Mouse (Mus musculus): ENCODE results near the gene Igdcc4.

The Igdcc4 gene

DNA sequence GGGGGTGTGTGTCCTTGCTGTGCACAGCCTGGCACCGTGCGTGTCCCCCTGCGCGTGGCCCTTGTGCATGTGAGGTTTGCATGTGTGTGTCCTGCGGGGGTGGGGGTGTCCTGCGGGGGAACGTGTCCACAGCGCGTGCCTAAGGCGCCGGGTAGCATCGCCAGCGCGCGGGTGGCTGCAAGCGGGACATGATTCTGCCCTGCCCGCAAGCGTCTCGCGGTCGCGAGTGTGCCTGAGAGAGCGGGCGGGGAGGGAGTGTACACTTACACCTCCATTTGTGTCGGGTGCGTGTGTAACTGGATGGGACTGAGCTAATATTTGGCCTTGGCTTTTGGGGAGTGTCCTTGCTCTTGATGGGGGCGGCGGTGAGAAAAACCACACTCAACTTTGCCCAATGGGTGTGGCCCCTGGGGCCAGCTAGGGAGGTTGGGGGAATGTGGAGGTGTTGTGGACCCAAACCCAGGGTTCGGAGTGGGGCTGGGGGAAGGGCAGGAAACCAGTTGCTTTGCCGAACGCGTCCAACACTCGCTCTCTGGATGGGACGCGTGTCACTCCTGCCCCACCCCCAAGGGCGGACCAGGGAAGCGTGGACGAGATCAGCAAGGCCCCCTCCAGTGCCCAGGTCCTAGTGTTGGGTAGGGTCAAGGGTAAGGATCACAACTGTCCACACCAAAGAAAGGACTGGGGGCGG, 545 bp downstream of the Igdcc4 start:
- no peak for DNase-seq (ENCODE audit: low read depth, low spot score)
- peaks cover 2% of the 10 kb centered on the region; the same call in 1 of the 2 replicates for H3K27me3 ChIP-seq (ENCODE audit: control insufficient read depth, insufficient read depth, low read length, poor library complexity, severe bottlenecking)
- H3K36me3 ChIP-seq (ENCODE audit: control insufficient read depth, insufficient read depth, low read length, poor library complexity, severe bottlenecking): no peaks in the 10 kb centered on the region

DNA sequence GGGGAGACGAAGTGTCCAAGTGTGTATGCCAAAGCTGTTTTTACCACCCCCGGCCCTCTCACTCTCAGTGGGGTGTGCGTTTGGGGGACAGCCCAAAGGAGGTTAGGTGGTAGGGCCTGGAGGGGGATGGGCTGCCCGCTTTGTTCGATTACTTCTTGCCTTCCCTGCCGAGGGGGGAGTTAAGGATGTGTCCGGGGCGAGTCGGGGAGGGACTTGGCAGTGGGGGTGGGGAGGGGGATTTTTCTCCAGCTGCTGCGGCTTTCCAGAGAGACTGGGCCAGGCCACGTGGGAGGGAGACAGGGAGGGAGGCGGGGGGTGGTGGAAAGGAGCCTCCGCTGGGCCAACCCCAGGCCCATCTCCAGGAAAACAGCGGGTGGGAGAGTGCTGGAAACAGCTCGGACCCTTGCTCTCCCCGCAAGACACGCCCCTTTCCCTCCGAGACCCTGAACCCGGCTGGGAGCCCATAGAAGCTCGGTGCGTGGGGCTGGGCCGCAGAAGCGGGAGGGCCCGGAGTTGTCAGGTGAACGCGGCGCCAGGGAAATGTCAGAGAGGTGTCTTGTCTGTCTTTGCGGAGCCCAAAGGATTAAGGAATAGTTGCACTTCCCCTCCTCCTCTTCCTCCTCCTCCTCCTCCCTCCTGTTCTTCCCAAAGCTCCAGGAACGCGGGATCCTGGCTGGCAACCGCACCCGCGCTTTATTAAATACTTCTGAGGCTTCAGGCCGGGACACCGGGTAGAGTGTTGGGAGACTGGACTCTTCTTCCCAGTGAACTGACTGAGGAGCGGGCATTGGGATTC, 1.3 kb downstream of the Igdcc4 start:
- DNase-seq (ENCODE audit: low read depth, low spot score): no peak

DNA sequence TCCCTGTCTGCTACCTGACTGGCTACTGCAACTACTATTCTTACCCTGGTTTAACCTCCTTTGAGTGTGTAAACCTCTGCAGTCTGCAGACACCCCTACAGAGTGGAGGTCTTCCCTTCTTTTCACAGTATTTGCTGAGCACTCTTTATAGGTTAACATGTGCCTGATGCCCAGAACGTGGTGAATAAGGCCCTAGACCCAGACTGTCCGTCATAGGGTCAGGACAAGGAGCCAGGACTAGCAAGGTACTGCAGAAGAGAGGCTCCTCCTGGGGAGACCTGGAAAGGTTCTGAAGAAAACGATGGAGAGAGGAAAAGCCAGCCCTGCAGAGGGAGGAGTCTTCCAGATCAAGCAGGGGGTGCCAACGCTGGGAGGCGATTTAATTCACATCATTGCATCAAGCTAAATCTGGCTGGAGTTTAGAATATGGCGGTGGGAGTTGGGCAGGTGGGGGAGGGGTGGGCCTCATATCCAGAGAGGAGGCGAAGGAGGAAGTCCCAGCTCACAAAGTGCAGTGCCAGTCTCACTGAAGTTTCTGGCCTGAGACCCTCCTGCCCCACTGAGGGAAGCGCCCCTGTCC, 2.0 kb downstream of the Igdcc4 start:
- DNase-seq (ENCODE audit: low read depth, low spot score): no peak
- H3K27me3 ChIP-seq (ENCODE audit: control insufficient read depth, insufficient read depth, low read length, poor library complexity, severe bottlenecking): peaks cover 2% of the 10 kb centered on the region; the same call in 1 of the 2 replicates
- H3K36me3 ChIP-seq (ENCODE audit: control insufficient read depth, insufficient read depth, low read length, poor library complexity, severe bottlenecking): no peaks in the 10 kb centered on the region

More for the DNA sequence above, 1.3 kb downstream of the Igdcc4 start:
- Histone ChIP-seq H3K36me3 (ENCODE audit: control insufficient read depth, insufficient read depth, low read length, poor library complexity, severe bottlenecking) (no peaks in the 10 kb centered on the region), H3K27me3 (ENCODE audit: control insufficient read depth, insufficient read depth, low read length, poor library complexity, severe bottlenecking) (peaks cover 2% of the 10 kb centered on the region; the same call in 1 of the 2 replicates)

DNA sequence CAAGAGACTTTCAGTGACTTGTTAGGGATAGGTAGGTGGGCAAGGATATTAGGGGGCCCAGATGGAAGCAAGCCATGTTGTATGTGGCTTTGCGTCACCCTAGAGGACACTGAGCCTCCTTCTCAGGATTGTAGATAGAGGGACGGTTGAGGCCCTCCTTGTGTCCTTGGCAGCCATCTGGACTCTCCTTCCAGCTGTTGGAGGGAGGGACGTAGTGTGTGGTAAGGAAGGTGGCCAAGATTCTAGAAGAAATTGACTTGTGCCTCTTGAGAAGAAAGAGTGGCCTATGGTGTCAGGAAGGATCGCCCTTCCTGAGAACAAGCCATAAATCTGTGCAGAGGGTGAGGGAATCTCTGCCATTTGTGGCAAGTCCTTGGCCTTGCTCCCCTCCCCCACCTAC, 5.5 kb downstream of the Igdcc4 start:
- peaks cover 2% of the 10 kb centered on the region; the same call in 1 of the 2 replicates for H3K27me3 ChIP-seq (ENCODE audit: control insufficient read depth, insufficient read depth, low read length, poor library complexity, severe bottlenecking)
- no peaks in the 10 kb centered on the region for H3K36me3 ChIP-seq (ENCODE audit: control insufficient read depth, insufficient read depth, low read length, poor library complexity, severe bottlenecking)
- no peak for DNase-seq (ENCODE audit: low read depth, low spot score)

DNA sequence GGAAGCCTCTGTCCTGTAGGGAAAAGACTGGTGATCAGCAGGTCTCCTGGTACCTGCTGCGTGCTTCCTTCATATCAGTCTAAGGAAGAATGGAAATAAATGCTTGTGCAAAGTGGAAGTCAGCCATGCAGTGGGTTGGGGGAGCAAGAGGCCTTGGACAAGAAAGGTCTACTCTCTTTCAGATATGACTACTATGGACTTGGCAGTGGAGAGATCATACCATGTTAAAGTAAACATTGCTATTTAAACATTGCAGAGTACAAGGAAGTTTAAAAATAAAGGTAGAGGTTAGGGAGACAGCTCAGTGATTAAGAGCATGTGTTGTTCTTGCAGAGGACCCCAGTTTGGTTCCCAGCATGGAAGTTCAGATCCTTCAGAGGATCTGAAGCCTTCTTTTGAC, 6.6 kb downstream of the Igdcc4 start:
- DNase-seq (ENCODE audit: low read depth, low spot score): no peak
- H3K27me3 ChIP-seq (ENCODE audit: control insufficient read depth, insufficient read depth, low read length, poor library complexity, severe bottlenecking): peaks cover 2% of the 10 kb centered on the region; the same call in 1 of the 2 replicates
- H3K36me3 ChIP-seq (ENCODE audit: control insufficient read depth, insufficient read depth, low read length, poor library complexity, severe bottlenecking): no peaks in the 10 kb centered on the region

DNA sequence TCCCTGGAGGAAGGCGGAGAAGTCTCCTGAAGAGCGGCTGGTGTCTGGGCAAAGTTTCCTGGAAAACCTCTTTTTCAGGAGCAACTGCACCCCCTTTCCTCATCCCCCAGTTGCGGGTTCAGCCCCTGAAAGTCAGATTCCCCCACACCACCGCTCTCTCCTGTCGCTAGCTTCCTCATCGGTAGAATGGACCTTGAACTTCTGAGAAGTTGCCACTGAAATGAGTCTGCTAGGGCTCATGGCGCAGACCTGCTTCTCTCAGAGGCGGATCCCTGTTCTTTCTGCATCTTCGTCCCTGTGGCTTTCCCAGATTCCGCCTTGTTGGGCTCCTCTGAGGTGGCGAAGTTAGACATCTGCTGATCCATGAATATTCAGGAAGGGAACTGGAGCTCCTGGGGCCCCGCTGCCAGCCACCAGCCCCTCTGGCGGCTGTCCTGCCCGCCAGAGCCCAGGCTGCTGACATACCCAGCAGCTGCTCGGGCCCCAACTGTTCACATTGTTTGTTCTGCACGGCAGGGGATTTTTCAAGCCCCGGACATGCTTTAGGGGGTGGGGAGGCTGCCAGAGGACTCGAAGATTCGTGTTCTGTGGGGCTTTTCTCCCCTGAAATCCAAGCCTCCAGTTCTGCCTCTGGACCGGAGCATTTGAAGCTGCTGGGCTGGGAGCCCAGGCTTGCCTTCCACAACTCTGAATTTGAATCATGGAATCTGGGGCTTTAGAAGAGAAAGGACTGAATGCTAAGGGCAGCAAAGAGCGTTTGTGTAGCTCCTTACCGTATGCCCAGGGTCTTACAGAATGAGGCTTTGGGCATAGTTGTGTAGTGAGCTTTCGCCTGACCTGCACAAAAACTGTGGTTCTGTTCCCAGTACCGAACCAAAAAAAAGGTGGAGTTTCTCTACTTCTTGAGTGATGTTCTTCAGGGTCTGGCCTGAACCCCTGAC, 8.1 kb downstream of the Igdcc4 start:
- DNase-seq (ENCODE audit: low read depth, low spot score): no peak
- H3K27me3 ChIP-seq (ENCODE audit: control insufficient read depth, insufficient read depth, low read length, poor library complexity, severe bottlenecking): peaks cover 2% of the 10 kb centered on the region; the same call in 1 of the 2 replicates

DNA sequence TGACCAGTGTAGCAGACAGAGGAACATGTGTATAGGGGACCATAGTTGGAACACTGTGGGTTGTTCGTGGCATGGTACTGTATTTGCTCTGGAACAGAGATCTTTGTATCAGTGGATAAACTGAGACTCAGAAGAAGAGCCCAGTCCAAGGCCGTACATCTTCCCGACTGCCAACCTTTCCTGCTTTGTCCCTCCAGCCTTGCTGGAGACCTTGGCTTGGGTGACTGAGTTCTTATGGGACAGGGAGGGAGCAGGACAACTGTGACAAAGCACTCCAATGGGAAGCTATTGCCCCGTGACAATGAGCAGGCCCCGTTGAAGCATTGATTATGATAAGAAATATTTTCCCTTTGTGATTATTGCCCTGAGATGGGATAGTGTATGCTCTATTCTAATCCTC, 10.4 kb downstream of the Igdcc4 start:
- Histone ChIP-seq H3K27me3 (ENCODE audit: control insufficient read depth, insufficient read depth, low read length, poor library complexity, severe bottlenecking) (no peaks in the 10 kb centered on the region; the same call in 1 of the 2 replicates), H3K36me3 (ENCODE audit: control insufficient read depth, insufficient read depth, low read length, poor library complexity, severe bottlenecking) (no peaks in the 10 kb centered on the region)
- no peak for DNase-seq (ENCODE audit: low read depth, low spot score)

More for the DNA sequence above, 8.1 kb downstream of the Igdcc4 start:
- H3K36me3 ChIP-seq (ENCODE audit: control insufficient read depth, insufficient read depth, low read length, poor library complexity, severe bottlenecking): no peaks in the 10 kb centered on the region

DNA sequence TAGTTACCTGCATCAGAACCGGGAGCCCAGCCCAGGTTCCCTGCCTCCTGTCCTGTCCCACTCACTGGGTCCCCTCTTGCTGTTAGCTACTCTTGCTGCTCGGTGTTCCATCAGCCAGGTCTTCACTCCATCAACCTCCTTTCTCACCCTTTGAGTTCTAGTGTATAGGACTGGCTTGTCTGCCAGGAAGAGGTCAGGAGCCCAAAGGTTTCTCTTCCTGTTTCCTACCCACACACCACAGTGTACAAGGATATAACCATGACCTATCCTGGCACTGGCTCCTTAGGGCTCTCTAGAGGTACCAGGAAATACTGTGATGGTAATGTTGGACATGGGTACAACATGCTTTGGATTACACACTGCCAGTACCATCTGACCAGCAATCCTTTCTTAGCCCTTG, 12.4 kb downstream of the Igdcc4 start:
- DNase-seq (ENCODE audit: low read depth, low spot score): no peak
- Histone ChIP-seq H3K27me3 (ENCODE audit: control insufficient read depth, insufficient read depth, low read length, poor library complexity, severe bottlenecking) (no peaks in the 10 kb centered on the region; the same call in 1 of the 2 replicates), H3K36me3 (ENCODE audit: control insufficient read depth, insufficient read depth, low read length, poor library complexity, severe bottlenecking) (no peaks in the 10 kb centered on the region)

DNA sequence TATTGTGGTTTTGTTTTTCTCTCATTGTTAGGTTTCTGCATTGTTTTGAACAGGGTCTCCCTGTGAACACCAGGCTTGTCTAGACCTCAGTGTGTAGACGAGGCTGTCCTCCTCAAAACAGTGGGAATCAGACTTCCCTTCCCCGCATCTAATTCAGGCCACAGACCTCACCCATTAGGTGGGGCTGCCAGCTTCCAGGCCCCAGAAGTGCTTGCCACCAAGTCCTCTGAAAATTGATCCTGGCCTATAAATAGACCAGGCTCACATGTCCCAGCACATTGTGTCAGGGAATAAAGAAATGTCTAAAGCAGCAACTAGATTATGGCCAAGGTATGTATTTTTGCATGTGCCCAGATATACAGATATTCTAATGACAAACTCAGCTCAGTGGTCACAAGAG, 14.6 kb downstream of the Igdcc4 start:
- no peaks in the 10 kb centered on the region; the same call in 1 of the 2 replicates for H3K27me3 ChIP-seq (ENCODE audit: control insufficient read depth, insufficient read depth, low read length, poor library complexity, severe bottlenecking)
- DNase-seq (ENCODE audit: low read depth, low spot score): no peak
- no peaks in the 10 kb centered on the region for H3K36me3 ChIP-seq (ENCODE audit: control insufficient read depth, insufficient read depth, low read length, poor library complexity, severe bottlenecking)

DNA sequence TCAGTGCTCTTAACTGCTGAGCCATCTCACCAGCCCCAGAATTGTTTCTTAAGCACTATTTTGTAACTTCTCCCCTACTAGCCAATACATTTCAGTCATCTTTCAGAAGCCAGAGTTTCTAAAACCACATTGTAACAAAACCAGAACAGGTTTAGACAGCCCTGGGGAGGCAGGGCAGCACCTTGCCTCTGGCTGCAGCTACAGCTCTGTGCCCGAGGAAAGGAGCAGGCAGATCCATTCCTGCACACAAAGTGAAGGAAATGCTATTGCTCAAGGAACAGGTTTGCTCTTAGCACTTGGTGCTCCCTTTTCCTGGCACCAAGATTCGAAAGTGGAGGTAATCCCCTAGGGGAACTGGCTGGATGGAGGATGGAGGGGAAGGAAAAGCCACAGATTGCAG, 16.2 kb downstream of the Igdcc4 start:
- H3K27me3 ChIP-seq (ENCODE audit: control insufficient read depth, insufficient read depth, low read length, poor library complexity, severe bottlenecking): no peaks in the 10 kb centered on the region; the same call in 1 of the 2 replicates
- DNase-seq (ENCODE audit: low read depth, low spot score): no peak

DNA sequence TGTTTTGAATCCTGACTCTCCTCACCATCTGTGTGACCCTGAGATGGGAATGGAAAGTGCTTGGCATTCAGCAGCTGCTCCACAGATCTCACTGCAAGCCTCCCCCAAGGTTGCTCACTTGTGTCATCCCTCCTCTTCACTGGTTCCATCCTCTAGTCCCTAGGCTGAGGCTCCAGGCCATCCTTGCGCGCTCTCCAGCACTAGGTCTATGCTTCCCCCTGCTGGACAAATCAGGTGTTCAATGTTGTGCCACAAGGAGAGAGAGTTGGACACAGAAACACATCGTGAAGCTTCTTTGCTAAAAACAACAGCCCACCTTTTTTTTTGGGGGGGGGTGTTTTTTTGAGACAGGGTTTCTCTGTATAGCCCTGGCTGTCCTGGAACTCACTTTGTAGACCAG, 19.6 kb downstream of the Igdcc4 start:
- Histone ChIP-seq H3K27me3 (ENCODE audit: control insufficient read depth, insufficient read depth, low read length, poor library complexity, severe bottlenecking) (no peaks in the 10 kb centered on the region), H3K36me3 (ENCODE audit: control insufficient read depth, insufficient read depth, low read length, poor library complexity, severe bottlenecking) (no peaks in the 10 kb centered on the region)
- DNase-seq (ENCODE audit: low read depth, low spot score): peak; percentile 74

More for the DNA sequence above, 16.2 kb downstream of the Igdcc4 start:
- no peaks in the 10 kb centered on the region for H3K36me3 ChIP-seq (ENCODE audit: control insufficient read depth, insufficient read depth, low read length, poor library complexity, severe bottlenecking)

DNA sequence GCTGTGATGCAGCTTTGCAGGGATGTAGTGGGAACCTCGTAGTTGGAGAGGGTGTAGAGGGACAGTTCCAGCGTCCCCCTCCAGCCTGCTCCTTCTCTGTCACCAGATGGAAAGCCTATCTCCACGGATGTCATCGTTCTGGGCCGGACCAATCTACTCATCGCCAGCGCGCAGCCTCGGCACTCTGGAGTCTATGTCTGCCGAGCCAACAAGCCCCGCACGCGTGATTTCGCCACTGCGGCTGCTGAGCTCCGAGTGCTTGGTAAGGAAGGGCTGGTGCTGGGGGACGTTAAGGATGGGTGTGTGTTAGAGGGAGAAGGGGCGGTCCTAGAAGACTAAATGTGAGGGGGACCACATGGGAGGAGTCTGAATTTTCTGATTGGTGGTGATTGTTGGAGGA, 21.3 kb downstream of the Igdcc4 start:
- no peaks in the 10 kb centered on the region for H3K27me3 ChIP-seq (ENCODE audit: control insufficient read depth, insufficient read depth, low read length, poor library complexity, severe bottlenecking)
- no peak for DNase-seq (ENCODE audit: low read depth, low spot score)
- no peaks in the 10 kb centered on the region for H3K36me3 ChIP-seq (ENCODE audit: control insufficient read depth, insufficient read depth, low read length, poor library complexity, severe bottlenecking)

DNA sequence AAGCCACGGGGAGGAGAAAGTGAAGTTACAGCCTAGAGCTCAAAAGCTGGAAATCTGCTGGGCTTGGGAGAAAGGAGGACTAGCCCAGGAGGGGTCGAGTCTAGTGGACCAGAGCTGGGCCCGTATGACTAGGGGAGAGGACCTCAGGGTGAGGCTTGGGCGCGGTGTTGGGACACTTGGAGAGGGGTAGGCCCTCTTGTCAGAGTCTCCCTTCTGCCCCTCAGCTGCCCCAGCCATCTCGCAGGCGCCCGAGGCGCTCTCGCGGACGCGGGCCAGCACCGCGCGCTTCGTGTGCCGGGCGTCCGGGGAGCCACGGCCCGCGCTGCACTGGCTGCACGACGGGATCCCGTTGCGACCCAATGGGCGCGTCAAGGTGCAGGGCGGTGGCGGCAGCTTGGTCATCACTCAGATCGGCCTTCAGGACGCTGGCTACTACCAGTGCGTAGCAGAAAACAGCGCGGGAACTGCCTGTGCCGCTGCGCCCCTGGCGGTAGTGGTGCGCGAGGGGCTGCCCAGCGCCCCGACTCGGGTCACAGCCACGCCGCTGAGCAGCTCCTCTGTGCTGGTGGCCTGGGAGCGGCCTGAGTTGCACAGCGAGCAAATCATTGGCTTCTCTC, 22.4 kb downstream of the Igdcc4 start:
- Histone ChIP-seq H3K36me3 (ENCODE audit: control insufficient read depth, insufficient read depth, low read length, poor library complexity, severe bottlenecking) (no peaks in the 10 kb centered on the region), H3K27me3 (ENCODE audit: control insufficient read depth, insufficient read depth, low read length, poor library complexity, severe bottlenecking) (no peaks in the 10 kb centered on the region)
- DNase-seq (ENCODE audit: low read depth, low spot score): peak; percentile 52

Measured in splenic B cell, adult 2 months (primary cell).